Mouse (Mus musculus) cortical plate, adult 2 months (tissue): ENCODE results near the gene Abcc8.

Source experiments
- CTCF ChIP-seq: fragments of 200-500 bp; IDR thresholded peaks from 2 replicates; pipeline ENCODE4 v1.5.1; 2011; ENCODE audit warnings: mild to moderate bottlenecking, control low read depth, low read length; ENCODE audit not compliant: insufficient read depth; ENCODE audit errors: extremely low read depth
- POLR2A ChIP-seq: fragments of 200-500 bp; IDR thresholded peaks from 2 replicates; pipeline ENCODE4 v1.6.1; 2011; ENCODE audit warnings: mild to moderate bottlenecking, low read length, control low read depth; ENCODE audit not compliant: insufficient read depth; ENCODE audit errors: extremely low read depth

DNA sequence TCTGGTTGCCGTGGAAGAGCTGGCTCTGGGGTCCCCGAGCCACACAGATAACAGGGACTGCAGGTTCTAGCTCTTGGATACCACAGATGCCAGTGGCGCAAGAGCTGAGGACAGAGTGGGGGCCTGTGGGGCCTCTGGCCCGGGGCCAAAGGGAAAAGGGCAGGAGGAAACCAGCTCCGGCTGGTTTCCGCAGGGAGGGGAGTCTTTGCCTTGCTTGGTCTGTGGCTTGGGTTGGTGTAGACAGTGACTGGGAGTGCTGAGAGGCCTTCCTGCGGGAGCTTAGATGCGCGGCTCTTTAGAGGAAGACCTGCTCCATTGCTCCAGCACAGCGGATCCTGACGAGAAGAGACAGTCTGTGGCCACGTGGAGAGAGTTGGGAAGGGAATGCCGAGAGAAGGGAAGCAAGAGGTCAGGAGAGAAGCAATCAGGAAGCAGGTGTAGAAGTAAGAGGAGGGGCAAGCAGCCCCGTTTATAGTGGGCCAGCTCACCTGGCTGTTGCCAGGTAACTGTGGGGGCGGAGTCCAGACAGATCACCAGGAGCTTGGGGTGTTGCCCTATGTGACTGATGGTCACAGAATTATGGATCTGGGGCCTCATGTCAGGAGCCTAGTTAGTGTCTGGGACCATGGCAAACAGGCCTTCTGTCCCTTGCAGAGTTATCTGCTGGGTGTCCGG, 94.9 kb downstream of the Abcc8 start:
- TF ChIP-seq POLR2A (no peak), CTCF (no peak)
